Mouse (Mus musculus) MEL-GATA-1-ER (cell line): Measurements from ENCODE around the gene Ppp1r10.

Experiments used
- DNase-seq: peaks from one replicate; pipeline ENCODE4 v3.0.0-alpha.2; 2012; ENCODE audit warnings: low read depth; ENCODE audit errors: extremely low read depth

Ppp1r10 gene

GRCm38 (mm10) chr17:35903343-35903991, 12.8 kb upstream of the Ppp1r10 start:
- no peak for DNase-seq

- no peak for DNase-seq
Measured at GRCm38 (mm10) chr17:35903992-35904355, 12.3 kb upstream of the Ppp1r10 start.

GRCm38 (mm10) chr17:35905587-35905986, 10.6 kb upstream of the Ppp1r10 start:
- DNase-seq: no peak

GRCm38 (mm10) chr17:35907609-35908008, 8.6 kb upstream of the Ppp1r10 start:
- DNase-seq: no peak

GRCm38 (mm10) chr17:35909186-35909918, 6.9 kb upstream of the Ppp1r10 start:
- DNase-seq: no peak

- DNase-seq: peak; percentile 85
Measured at GRCm38 (mm10) chr17:35909919-35910369, 6.3 kb upstream of the Ppp1r10 start, which contains the start of gene Atat1. Gene Atat1, minus strand, starts transcription at chr17:35910075.

- no peak for DNase-seq
Measured at GRCm38 (mm10) chr17:35914975-35915374, 1.3 kb upstream of the Ppp1r10 start.

GRCm38 (mm10) chr17:35915538-35916296, 517 bp upstream of the Ppp1r10 start:
- DNase-seq: peak; percentile 40

- no peak for DNase-seq
Measured at GRCm38 (mm10) chr17:35917143-35917462, 869 bp downstream of the Ppp1r10 start.

GRCm38 (mm10) chr17:35917463-35918251, 1.4 kb downstream of the Ppp1r10 start:
- DNase-seq: peak; percentile 39

GRCm38 (mm10) chr17:35918276-35919059, 2.2 kb downstream of the Ppp1r10 start:
- DNase-seq: peak; percentile 32

GRCm38 (mm10) chr17:35919060-35919715, 3.0 kb downstream of the Ppp1r10 start:
- peak; percentile 92 for DNase-seq

GRCm38 (mm10) chr17:35919864-35920301, 3.6 kb downstream of the Ppp1r10 start:
- peak; percentile 81 for DNase-seq

- no peak for DNase-seq
Measured at GRCm38 (mm10) chr17:35920384-35920783, 4.2 kb downstream of the Ppp1r10 start.

GRCm38 (mm10) chr17:35920862-35921562, 4.8 kb downstream of the Ppp1r10 start:
- no peak for DNase-seq

GRCm38 (mm10) chr17:35921710-35922109, 5.5 kb downstream of the Ppp1r10 start:
- DNase-seq: no peak

GRCm38 (mm10) chr17:35922566-35922965, 6.3 kb downstream of the Ppp1r10 start:
- no peak for DNase-seq

- DNase-seq: no peak
Measured at GRCm38 (mm10) chr17:35923281-35923680, 7.0 kb downstream of the Ppp1r10 start.

GRCm38 (mm10) chr17:35927471-35927870, 11.2 kb downstream of the Ppp1r10 start:
- peak; percentile 95 for DNase-seq
